Mouse (Mus musculus) ZHBTc4 (cell line): ENCODE results near the gene Sh3pxd2a.

Experiments used
- DNase-seq: peaks from one replicate; pipeline ENCODE4 v3.0.0-alpha.2; 2011; ENCODE audit warnings: low read depth, low spot score

The Sh3pxd2a gene

DNA sequence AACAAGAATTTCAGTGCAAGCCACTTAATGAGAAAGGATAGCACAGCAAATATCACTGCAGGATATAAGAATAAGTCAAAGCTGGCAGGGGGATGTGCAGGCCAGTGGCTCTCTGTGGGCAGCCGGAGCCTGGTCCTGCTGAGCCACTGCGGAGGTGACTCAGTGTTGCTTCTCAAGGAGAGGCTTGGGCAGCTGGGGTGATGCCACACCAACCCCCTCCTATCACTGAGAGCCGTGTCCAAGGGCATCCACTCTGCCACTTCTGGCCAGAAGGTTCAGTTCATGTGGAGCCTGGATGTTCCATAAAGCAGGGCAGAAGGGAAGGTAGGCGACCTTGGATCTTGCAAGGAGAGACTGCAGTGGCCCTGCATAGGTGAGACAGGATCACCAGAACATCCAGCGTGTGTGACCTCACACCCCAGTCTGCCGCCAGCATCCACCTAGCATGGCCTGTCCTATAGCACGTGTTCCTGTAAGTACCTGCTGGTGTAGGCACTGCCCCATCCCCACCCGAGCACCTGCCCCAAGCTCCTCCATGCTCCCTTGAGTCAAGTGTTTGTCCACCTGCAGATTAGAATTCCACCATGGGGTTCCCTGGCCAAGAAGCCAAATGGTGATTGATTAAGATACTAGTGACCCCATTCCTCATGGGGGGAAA lies 89.2 kb downstream of the Sh3pxd2a start:
- no peak for DNase-seq

DNA sequence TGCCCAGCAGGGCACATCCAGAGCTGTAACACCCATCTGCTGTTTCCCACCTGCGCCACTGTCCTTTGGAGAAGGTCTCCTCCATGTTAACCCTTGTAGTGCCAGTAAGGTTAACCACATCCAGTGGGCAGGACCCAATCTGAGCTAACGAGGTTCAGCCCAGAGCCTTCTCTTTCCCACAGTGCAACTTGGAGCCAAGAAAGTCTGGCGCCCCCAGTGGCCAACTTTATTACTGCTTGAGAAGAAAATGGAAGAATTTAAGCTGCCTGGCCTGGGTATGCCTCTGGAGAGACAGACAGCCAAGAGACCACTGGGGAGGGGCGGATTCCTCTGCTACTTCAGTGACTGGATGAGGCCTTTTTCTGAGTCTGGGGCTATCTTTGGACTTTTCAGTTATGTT lies 89.8 kb downstream of the Sh3pxd2a start:
- DNase-seq, result peak; percentile 88

GRCm38 (mm10) chr19:47372044-47372443 lies 92.2 kb downstream of the Sh3pxd2a start:
- DNase-seq, result peak; percentile 63

- no peak for DNase-seq
Observed at GRCm38 (mm10) chr19:47371521-47371920, 92.7 kb downstream of the Sh3pxd2a start.

DNA sequence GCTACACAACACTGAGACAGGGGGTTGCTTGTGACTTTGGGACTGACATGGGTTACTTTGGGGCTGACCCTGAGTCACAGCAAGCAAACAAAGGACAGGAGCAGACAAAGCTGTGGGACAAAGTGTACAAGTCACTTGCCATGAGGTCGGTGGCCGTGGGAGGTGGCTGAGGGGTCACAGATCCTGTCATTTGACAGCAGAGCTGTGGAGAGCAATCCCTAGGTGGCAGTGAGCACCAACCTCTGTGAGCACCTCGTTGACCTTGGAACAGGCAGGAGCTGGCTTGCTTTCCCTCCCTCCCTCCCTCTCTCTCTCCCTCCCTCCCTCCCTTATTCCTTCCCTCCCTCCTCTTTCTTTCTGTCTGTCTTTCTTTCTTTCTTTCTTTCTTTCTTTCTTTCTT lies 95.2 kb downstream of the Sh3pxd2a start:
- DNase-seq, result no peak

GRCm38 (mm10) chr19:47367271-47367879 lies 96.8 kb downstream of the Sh3pxd2a start:
- no peak for DNase-seq

DNA sequence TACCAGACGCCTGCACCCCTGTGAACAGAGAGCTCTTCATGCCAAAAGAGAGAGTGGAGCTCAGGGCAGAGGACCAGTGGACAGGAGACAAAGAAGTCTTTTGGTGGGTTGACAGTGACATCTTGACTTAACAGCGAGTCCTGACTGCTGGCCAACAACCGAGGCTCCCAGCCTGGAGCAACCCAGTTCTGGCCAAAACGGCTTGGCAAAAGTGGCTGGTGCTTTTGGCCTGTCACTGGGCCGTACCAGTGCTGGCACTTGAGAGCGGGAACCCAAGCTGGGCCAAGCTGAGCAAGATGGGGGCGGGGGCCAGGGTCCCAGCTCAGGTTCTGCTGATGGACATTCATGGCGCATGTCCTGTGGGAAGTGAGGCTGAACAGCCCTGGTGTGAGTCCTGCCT lies 97.6 kb downstream of the Sh3pxd2a start:
- no peak for DNase-seq

GRCm38 (mm10) chr19:47363086-47363668 lies 101.0 kb downstream of the Sh3pxd2a start:
- DNase-seq, result no peak

- peak; percentile 50 for DNase-seq
Observed at GRCm38 (mm10) chr19:47360921-47361320, 103.3 kb downstream of the Sh3pxd2a start.

DNA sequence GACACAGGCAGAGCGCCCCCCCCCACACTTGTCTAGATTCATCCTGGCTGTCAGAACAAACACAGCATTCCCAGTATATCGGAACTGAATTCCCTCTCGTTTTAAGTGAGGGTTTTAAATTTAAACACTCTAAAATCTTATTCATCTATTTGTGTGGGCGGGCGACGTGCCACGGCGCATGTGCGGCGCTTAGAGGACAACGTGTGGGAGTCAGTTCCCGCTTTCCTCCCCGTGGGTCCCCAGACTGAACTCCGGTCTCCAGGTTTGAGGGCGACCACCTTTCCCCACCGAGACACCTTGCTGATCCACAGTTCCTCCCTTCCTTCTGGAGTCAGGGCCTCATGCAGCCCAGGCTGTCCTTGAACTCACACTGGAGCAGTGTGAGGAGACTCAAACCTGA lies 104.2 kb downstream of the Sh3pxd2a start:
- no peak for DNase-seq

DNA sequence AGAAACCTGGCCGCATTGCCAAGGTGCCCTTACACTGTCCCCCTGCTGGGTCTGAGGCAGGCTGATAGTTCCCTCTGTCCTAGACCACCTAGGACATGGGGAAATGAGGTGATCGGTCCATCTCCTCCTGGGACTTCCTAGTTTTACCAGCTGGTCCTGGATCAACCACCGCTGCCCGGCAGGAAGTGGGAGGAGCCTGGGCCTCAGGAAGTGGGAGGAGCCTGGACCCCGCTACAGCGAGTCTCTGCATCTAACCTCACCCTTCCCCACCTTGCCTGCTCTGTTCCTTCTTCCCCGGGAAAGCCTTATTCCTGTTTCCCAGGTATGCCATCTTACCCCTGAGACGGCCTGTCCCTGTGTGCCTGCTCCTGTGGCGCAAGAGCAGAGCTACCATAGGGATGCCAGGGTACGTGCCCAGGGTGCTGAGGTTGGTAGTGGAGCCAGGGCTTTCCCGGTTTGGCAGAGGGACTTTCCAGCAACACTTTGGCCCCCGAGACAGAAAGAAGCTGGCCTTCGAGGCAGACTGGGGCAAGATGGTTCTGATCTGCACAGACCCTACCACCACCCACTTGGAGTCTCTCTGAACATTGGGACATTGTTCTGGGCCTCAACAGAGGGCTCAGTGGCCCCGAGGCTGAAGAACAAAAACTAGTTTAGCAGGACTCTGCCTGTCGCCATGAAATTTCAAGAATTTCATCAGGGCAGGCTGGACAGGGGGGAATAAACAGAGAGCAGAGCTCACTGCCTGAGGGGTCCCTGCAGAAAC lies 104.9 kb downstream of the Sh3pxd2a start:
- DNase-seq, result peak; percentile 88

DNA sequence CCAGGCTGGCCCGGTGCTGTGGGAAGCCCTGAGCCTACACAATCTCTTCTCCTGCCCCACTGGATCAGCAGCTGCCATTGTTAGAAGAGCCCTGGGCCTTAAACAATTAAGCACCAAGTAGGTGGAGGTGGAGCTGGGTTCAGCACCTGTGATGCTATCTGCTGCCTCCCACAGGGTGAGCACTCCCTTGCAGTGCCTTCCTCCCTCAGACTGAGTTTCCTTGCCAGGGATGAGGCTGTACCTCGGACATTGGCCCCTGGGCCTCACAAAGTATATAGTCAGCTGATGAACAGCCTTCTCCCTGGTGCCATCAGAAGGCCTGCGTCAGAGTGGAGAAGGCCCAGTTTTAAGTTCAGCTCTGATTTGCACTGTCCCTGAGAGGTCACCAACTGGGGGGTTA lies 106.9 kb downstream of the Sh3pxd2a start:
- no peak for DNase-seq

DNA sequence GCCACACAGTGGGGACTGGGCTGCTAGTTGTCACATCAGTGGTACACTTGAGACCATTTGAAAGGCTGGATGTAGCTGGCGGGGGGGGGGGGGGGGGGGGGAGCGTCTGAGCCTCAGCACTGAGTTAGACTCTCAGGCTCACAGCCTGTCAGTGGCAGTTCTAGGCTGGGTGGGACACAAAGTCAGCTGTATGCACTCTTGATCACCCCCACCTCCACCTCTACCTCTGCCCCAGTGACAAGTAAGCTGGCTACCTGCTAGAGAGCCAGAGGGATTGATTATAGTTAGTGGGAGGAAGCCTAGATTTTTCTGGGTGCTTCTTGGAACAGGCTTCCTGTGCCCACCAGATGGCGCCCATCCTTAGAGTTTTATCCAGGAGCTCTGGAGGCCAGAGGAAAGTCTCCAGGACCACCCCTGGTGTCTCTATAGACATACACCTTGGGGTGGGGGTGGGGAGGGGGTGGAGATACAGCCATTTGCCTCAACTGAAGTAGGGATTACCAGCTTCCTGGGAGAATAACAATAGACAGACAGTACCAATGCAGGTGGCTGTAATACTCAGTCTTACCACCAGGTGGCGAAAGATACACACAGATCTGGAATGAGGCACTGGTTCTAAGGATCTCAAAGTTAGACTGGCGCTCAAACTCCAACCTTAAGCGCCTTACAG lies 107.9 kb downstream of the Sh3pxd2a start:
- peak; percentile 95 for DNase-seq

- DNase-seq, result no peak
Observed at GRCm38 (mm10) chr19:47354456-47354855, 109.7 kb downstream of the Sh3pxd2a start.

- no peak for DNase-seq
Observed at GRCm38 (mm10) chr19:47349043-47349442, 115.2 kb downstream of the Sh3pxd2a start.

GRCm38 (mm10) chr19:47348395-47349016 lies 115.7 kb downstream of the Sh3pxd2a start:
- DNase-seq, result peak; percentile 57

DNA sequence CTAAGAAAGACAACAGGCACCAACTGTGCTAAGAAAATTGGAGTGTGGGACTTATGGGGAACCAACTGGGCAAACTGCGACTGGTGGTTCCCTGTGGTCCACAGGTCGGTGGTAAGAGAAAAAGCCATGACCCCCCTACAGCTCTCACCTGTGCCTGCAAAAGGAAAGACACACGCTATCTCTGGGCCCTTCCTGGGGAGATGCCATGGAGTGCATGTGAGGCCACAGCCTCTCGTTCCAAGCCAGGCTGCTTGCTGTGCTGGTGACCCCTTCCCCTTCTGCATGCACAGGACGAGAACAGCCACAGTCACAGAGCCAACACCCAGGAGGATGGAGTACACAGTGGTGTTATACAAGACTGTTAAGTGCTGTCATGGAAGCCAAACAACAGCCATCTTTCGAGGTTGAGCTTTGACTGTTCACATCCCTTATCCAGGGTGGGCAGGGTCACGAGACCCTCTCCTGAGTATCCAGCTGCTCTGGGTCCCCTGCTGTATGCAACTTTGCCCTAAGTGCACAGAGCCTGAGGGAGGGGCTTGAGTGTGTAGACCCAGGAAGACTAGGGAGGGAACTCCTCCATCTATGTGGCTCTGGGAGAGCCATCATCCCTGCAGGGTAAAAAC lies 117.1 kb downstream of the Sh3pxd2a start:
- no peak for DNase-seq

- no peak for DNase-seq
Observed at GRCm38 (mm10) chr19:47346606-47347005, 117.6 kb downstream of the Sh3pxd2a start.

DNA sequence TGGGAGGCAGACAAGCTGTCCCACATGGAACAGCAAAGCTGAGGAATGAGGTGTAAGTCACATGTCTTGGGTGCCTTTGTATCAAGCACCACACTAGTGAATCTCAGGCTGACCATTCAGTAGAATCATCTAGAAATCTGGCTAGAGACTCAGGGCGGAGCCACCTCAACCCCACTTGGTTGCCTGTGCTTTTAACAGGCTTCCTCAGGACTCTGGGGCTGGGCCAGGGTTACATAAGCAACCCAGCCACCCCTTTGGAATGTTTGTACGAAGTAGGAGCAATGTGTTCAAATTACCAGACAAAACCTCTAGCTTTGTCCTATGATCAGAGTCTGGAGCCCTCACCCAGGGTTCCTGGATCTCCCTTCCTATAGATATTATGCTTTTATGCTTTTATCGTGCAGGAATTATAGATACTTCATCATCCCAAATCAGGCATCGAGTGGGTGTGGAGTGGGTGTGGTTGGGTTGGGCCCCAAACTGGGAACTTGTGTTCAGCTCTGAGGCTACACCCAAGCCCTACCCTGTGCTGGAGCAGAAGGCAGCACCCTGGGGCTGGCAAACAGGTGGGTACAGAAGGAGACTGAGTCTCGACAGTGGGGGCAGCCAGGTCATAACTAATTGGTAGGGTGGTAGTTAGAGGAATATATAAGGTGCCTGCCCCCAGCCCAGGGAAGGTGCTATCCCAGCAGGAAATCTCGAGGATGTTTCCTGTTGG lies 118.2 kb downstream of the Sh3pxd2a start:
- no peak for DNase-seq

- peak; percentile 65 for DNase-seq
Observed at GRCm38 (mm10) chr19:47343422-47343821, 120.8 kb downstream of the Sh3pxd2a start.
